8 mouse cellular contexts compared by ENCODE assay signal in the genomic region with DNA sequence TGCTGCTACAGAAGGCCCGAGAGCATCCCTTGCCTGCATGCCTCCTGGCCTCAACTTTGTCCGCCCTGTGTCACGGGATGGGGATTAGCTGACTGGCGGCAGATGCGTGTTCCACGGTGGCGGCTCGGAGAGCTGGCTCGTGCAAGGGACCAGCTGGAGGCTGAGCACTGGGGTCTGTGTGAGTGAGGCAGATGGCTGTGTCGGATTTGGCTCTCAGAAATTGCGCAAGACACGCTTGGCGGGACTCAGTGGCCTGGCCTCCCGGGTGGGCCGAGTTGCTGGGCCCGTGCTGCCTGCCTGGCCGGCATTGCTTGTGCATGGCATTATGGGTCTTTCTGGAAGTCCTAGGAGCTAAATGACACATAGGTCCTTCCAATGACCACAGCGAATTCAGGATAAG.
DNase-seq lines count a peak whose midpoint lies in the region; ATAC-seq lines count a peak whose summit lies in the region.

No protein-coding gene starts in this region.

- WGBS in limb, embryonic 10.5 days = 81% methylated on average over 18 of the region's 18 CpGs

- no peaks in the 10 kb centered on the region for H3K9me3 ChIP-seq in limb, embryonic 10.5 days (replicated peaks)

- no peak overlapping the region for H3K4me3 ChIP-seq in limb, embryonic 10.5 days

- peak; percentile 67 for DNase-seq in embryo, embryonic 10 days (ENCODE audit: low spot score)
- no peak for DNase-seq in embryo, embryonic 9.5 days (ENCODE audit: extremely low spot score)
- peak; percentile 74 for DNase-seq in cerebellum, adult 9-10 months
- DNase-seq in gastrocnemius, postnatal 4 days (ENCODE audit: low spot score in 2 of 2) = peak; percentile 48 to 78
- no peak for DNase-seq in limb, embryonic 10.5 days (ENCODE audit: low spot score)
- peak; percentile 76 for DNase-seq in retina, embryonic 14.5 days (ENCODE audit: low spot score)
- DNase-seq in spleen, postnatal 36 days (ENCODE audit: low spot score in 2 of 2) = no peak

- H3K27me3 ChIP-seq in limb, embryonic 10.5 days (ENCODE audit: low read depth, poor library complexity, severe bottlenecking) = peaks cover 48% of the 10 kb centered on the region

- ATAC-seq in inflammation-experienced regulatory T-cells, adult 6 months = no peak

- peaks cover 74% of the 10 kb centered on the region for H3K4me1 ChIP-seq in limb, embryonic 10.5 days

- peak overlapping the region; percentile 19 for H3K27ac ChIP-seq in limb, embryonic 10.5 days

- H3K36me3 ChIP-seq in limb, embryonic 10.5 days = no peaks in the 10 kb centered on the region

Comparison
In these comparisons a context has a peak if more than half of its experiments do, and no peak if none do; other contexts are left out.
1. DNase-seq: peak in embryo, embryonic 10 days (single experiment), cerebellum, adult 9-10 months (single experiment), gastrocnemius, postnatal 4 days (2 of 2) and retina, embryonic 14.5 days (single experiment); none in embryo, embryonic 9.5 days (single experiment), limb, embryonic 10.5 days (single experiment) and spleen, postnatal 36 days (0 of 2).